Mouse (Mus musculus) retina, postnatal 7 days (tissue): ENCODE measurements at regions not wholly inside any gene's neighbourhood (a gene's known extent, or its start where the extent isn't known, plus 50 kb on each side); places are given as distances from the start of the nearest gene placed in this dataset.

Experiments used
- DNase-seq: peaks from one replicate; pipeline ENCODE4 v3.0.0-alpha.2; 2012; ENCODE audit warnings: low read depth, low spot score

- no peak for DNase-seq
Observed at GRCm38 (mm10) chr6:148543047-148543446, 98.9 kb upstream of the Tmtc1 start.

GRCm38 (mm10) chr6:148541981-148542380 is 97.8 kb upstream of the Tmtc1 start:
- DNase-seq, result no peak

- DNase-seq, result no peak
Observed at GRCm38 (mm10) chr6:148539207-148539960, 95.2 kb upstream of the Tmtc1 start.

DNA sequence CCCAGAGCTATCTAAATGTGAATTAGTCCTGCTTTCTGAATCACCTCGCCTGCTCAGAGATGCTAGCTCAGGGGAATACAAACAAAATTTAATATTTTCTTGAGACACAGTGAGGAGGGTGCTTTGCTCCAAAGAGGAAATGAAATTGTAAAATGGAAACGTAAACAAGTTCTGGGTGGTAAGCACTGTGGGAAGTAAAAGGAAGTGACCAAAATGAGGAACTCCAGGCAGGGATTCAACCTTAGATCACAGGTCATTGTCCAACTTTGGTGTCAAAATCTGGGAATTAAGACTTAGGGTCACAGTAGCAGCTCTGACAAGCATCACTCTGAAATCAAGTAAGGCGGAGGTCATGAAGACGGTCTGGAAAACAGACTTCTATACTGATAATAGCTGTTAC is 90.2 kb upstream of the Tmtc1 start:
- no peak for DNase-seq

DNA sequence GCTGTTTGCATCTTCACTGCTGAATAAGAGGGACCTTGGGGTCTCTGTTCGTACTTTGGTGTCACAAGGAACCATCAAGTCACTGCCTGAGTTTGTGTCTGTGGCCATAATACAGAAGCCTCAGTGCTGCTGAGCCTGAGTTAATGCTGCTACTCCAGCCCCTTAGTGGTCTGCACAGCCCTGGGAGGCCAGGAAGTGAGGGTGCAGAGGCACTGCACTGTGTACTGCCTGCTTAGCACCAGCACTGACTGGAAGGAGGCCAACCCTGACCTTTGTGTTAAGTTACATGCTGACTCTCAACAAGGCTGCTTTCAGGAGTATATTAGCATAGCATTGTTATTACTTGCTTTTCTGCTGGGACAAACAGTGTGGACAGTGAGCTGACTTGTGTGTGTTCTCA is 86.9 kb upstream of the Tmtc1 start:
- DNase-seq, result no peak

DNA sequence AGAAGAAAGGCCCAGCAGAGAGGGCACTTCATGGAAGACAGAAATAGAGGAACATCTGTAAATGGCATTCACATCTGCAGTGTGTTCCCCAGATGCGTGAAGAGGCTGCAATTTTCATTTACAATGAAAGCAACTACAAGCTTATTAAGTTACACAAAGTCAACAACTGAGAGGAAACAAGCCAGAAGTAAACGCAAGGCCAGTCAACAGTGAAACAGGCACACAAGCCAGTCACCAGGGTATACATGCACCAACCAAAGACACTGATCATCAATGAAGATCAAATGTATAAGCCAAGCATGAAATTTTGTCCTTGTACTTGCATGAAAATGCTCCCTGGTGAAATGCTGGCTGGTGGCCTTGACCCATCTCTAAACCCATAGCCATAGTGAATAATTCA is 84.4 kb upstream of the Tmtc1 start:
- DNase-seq, result no peak

DNA sequence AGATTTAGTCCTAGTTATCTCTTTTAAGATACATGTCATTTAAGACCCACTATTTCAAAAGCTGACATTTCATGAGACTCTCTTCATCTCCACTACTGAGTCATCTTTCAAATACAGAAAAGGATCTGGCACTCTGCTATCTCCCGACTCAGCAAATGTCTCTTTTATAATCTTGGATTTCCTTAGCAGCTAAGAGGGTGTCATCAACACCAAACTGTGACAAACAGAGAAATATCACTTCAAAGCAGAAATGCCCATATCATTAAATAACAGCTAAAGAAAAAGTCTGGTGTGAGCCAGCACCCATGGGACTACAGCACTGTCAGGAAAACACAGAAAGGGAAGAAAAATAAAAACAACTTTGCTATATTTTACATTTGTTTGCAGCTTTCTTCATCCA is 78.7 kb upstream of the Tmtc1 start:
- DNase-seq, result no peak

DNA sequence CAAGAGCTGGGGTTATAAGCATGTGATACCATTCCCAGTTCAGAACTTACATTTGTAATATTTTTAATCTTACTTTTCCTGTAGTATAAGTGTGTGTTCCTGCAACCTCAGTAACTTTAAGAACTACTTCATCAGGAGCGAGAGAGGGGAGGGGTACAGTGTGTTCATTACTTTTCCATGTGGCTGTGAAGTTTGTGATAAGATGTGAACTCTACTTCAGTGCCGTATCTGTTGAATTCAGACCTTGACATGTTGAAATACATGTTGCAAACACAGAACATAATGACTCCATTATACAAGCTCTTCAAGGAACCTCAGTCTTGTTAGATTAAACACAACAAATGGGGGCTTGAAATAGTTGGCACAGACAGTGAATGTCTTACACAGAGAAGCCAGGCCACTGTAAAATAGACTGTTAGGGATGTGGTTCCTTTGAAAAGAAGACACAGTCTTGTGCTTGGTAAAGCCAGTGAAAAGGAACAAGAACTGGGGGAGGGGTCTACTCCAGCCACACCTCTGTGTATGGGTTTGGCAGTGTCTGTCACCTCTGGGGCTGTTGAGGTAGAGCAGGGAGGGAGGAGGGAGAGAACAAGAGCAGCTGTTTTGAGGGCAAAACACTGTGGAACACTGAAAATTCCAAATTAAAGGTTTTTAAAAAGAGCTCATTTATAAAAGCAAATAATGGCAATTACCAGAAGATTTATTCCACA is 73.5 kb upstream of the Tmtc1 start:
- DNase-seq, result no peak

DNA sequence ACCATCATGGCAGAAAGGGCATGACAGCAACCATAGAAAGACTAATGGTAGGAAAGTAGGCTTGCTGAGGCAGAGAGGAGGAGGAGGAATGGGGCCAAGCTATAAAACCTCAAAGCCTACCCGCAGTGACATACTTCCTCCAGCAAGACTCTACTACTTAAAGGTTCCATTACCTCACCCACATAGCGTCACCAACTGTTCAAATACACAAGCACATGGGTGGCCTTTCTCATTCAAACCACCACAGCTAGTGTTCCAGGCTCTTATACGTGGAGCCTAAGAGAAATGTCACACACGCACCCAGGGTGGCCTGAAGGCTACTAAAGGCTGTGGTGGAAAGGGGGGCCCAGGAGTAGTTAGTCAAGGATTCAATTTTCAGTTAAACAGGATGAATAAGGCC is 72.5 kb upstream of the Tmtc1 start:
- no peak for DNase-seq

DNA sequence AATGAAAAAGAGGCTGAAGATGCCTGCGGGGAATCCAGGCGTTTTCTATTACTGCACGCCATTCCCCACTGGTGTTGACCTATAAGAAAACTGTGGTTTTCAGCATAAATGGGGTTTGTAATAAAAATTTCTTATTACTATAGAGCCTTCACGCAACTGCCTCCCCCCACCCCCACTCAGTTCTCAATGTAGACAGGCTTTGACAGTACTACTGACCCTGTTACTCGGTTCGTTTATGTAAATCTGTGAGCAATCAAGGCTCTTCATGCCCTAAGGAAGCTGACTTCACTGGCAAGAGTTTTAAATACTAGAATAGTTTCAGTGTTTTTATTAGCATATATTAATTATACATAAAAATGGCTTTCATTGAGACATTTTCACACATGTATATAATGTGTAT is 70.9 kb upstream of the Tmtc1 start:
- DNase-seq, result no peak

DNA sequence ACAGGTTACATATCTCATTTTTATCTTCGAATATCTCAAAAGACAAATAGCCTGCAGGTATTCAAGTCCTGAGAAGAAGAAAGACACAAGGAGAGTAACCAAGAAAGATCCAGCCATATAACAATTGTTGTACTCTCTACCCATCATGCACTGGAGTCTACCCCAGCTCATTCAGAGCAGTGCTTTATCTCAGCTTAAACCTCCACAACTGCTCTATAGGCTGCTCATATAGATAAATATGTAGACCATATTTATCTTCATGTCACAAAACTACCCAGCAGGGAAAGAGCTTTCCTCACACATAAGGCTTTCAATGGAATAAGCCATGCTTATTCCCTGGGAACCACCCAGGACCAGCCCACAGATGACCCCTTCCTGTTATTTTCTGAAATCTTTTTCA is 70.5 kb upstream of the Tmtc1 start:
- DNase-seq, result no peak

- no peak for DNase-seq
Observed at GRCm38 (mm10) chr6:148514124-148514523, 69.9 kb upstream of the Tmtc1 start.

DNA sequence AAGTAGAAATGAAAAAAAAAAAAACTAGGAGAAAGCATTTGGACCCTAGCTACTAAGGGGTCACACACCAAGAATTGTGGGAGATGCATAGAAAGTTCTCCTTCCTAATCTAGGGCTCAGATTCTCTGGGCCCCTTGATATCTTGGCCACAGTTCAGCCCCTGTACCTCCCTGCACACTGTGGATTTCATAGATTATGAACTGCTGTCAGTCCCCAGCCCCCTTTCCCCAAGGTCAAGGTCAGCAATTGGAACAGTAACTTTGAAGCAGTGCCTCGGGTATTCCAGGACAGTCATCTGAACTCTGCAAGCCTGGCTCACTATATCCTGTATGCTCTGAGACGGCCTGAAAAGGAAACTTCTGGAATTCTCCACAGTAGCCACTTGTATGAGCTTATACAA is 68.9 kb upstream of the Tmtc1 start:
- DNase-seq, result no peak

DNA sequence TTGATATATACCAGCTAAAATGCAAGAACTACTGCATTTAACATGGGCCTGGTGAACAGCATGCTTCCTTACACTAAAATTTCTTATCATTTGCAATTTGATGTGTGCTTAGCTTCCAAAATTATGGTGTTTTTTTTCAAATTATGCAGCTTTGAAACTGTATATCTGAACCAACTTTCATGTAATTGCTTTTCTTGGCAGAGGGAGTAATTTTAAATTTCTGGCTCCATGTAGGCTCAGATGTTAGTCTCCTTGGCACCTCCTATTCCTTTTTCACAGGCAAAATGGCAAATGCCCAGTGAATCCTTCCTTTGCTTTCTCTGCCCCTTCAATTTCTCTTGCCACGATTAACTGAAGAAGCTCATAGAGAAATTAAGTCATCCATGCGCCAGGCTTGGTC is 61.1 kb upstream of the Tmtc1 start:
- no peak for DNase-seq

- DNase-seq, result no peak
Observed at GRCm38 (mm10) chr6:148500251-148501179, 56.3 kb upstream of the Tmtc1 start.
